Mouse (Mus musculus): ENCODE measurements around the gene Tmem273. TPM values are rescaled to one million over a fixed set of nuclear protein-coding genes. Genes with fewer than 3 reads are reported as not detected.

Gene Tmem273
- total and polyA plus RNA-seq, 3 experiments: not detected

DNA sequence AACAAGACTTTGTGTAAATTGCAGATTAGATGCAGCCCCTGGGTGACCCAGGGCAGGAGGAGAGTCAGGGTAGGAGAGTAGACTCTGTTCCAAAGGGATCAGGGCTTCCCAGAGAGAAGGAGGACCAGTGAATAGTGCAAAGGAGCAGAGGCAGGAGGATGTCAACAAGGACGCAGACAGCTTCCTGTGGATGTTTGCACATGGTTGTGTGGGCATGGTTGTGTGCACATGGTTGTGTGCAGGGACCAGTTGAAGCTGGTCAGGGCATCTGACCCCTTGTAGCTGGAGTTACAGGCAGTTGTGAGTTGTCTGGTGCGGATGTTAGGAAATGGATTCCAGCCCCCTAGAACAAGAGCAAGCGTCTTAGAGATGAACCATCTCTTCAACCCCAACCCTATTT, 12.3 kb upstream of the Tmem273 start:
- Histone ChIP-seq H3K4me1 (ENCODE audit: control insufficient read depth in 1 of 2, insufficient read depth in 2 of 2, low read length in 2 of 2) (no peaks in the 10 kb centered on the region), H3K4me3 (ENCODE audit: control insufficient read depth in 1 of 2, insufficient read depth in 1 of 2, low read depth in 2 of 2, low read length in 2 of 2) (no peak overlapping the region), H3K9me3 (replicated peaks; ENCODE audit: insufficient read depth, low read length) (no peaks in the 10 kb centered on the region), H3K79me2 (ENCODE audit: control insufficient read depth, insufficient read depth, low read length, poor library complexity) (no peaks in the 10 kb centered on the region), H3K27ac (ENCODE audit: control insufficient read depth, low read depth, low read length) (no peak overlapping the region), H3K27me3 (ENCODE audit: control insufficient read depth in 1 of 2, insufficient read depth in 2 of 2, low read length in 2 of 2) (no peaks in the 10 kb centered on the region; a peak in 1 of 4 replicates), H3K9ac (ENCODE audit: control insufficient read depth, low read depth, low read length, poor library complexity, severe bottlenecking) (no peak overlapping the region), H3K36me3 (ENCODE audit: control insufficient read depth in 1 of 2, insufficient read depth in 2 of 2, low read length in 2 of 2) (no peaks in the 10 kb centered on the region)
- DNase-seq (ENCODE audit: low read depth, low spot score): no peak
- TF ChIP-seq ZC3H11A (IDR thresholded peaks at IDR 0.05; ENCODE audit: low read depth, low read length) (no peak), ELF1 (IDR thresholded peaks at IDR 0.05; ENCODE audit: low read depth, low read length) (no peak), POLR2AphosphoS2 (IDR thresholded peaks at IDR 0.05; ENCODE audit: low read length) (no peak), USF1 (IDR thresholded peaks at IDR 0.05; ENCODE audit: low read depth, low read length) (no peak), CHD1 (IDR thresholded peaks at IDR 0.05; ENCODE audit: low read depth, low read length) (no peak), CHD2 (IDR thresholded peaks at IDR 0.05; ENCODE audit: low read length) (no peak), E2F4 (IDR thresholded peaks at IDR 0.05; ENCODE audit: borderline replicate concordance, low read depth, low read length) (no peak), MEF2A (IDR thresholded peaks at IDR 0.05; ENCODE audit: extremely low read depth, insufficient replicate concordance, low read depth, low read length, poor library complexity, severe bottlenecking) (no peak), ETS1 (IDR thresholded peaks at IDR 0.05; ENCODE audit: low read depth, low read length) (no peak), TBP (IDR thresholded peaks at IDR 0.05; ENCODE audit: low read depth, low read length) (no peak), USF2 (IDR thresholded peaks at IDR 0.05; ENCODE audit: borderline replicate concordance in 1 of 2, insufficient read depth in 1 of 2, low read depth in 1 of 2, low read length in 2 of 2) (no peak), RAD21 (IDR thresholded peaks at IDR 0.05; ENCODE audit: low read depth, low read length) (no peak), JUND (IDR thresholded peaks at IDR 0.05; ENCODE audit: low read depth, low read length) (no peak), HCFC1 (IDR thresholded peaks at IDR 0.05; ENCODE audit: low read depth, low read length) (no peak)

DNA sequence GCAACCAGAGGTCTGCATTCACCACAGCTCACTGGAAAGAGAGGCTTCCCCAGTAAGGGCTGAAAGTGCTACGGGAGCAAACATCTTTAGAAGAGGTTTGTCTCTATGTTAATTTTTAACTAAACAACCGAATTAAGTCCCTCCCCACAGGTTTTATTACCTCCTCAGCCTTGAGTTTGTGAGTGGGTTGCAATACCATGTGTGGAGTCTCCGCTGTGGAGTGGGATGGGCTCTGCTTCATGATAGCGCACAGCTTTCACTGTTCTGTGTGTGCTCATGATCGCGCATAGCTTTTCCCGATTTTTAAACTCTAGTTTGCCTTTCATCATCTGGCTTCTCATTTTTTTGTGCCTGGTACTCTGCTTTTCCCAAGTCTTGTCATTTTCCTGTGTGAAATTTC, 9.7 kb upstream of the Tmem273 start:
- TF ChIP-seq E2F4 (IDR thresholded peaks at IDR 0.05; ENCODE audit: borderline replicate concordance, low read depth, low read length) (no peak), ETS1 (IDR thresholded peaks at IDR 0.05; ENCODE audit: low read depth, low read length) (no peak), MEF2A (IDR thresholded peaks at IDR 0.05; ENCODE audit: extremely low read depth, insufficient replicate concordance, low read depth, low read length, poor library complexity, severe bottlenecking) (no peak), HCFC1 (IDR thresholded peaks at IDR 0.05; ENCODE audit: low read depth, low read length) (no peak), SIN3A (IDR thresholded peaks at IDR 0.05; ENCODE audit: low read length) (no peak), MAZ (IDR thresholded peaks at IDR 0.05; ENCODE audit: low read depth, low read length) (no peak), BHLHE40 (IDR thresholded peaks at IDR 0.05; ENCODE audit: borderline replicate concordance, low read depth, low read length) (no peak), POLR2AphosphoS2 (IDR thresholded peaks at IDR 0.05; ENCODE audit: low read length) (no peak), NELFE (IDR thresholded peaks at IDR 0.05; ENCODE audit: low read depth, low read length) (no peak), NRF1 (IDR thresholded peaks at IDR 0.05; ENCODE audit: insufficient read depth, low read depth, low read length, poor library complexity, severe bottlenecking) (no peak), MYC (IDR thresholded peaks at IDR 0.05; ENCODE audit: low read depth, low read length) (no peak), ZMIZ1 (IDR thresholded peaks at IDR 0.05; ENCODE audit: low read depth, low read length) (no peak), ZNF384 (IDR thresholded peaks at IDR 0.05; ENCODE audit: low read depth, low read length) (no peak), CHD2 (IDR thresholded peaks at IDR 0.05; ENCODE audit: low read length) (no peak), UBTF (IDR thresholded peaks at IDR 0.05; ENCODE audit: borderline replicate concordance, insufficient read depth, low read depth, low read length) (no peak), SMC3 (IDR thresholded peaks at IDR 0.05; ENCODE audit: low read depth, low read length) (no peak), MYB (IDR thresholded peaks at IDR 0.05; ENCODE audit: low read depth, low read length) (no peak), USF1 (IDR thresholded peaks at IDR 0.05; ENCODE audit: low read depth, low read length) (no peak), RCOR1 (IDR thresholded peaks at IDR 0.05; ENCODE audit: low read depth, low read length) (no peak)
- H3K9ac ChIP-seq (ENCODE audit: control insufficient read depth, low read depth, low read length, poor library complexity, severe bottlenecking): no peak overlapping the region
- H3K36me3 ChIP-seq (ENCODE audit: control insufficient read depth in 1 of 2, insufficient read depth in 2 of 2, low read length in 2 of 2): no peaks in the 10 kb centered on the region
- no peaks in the 10 kb centered on the region for H3K79me2 ChIP-seq (ENCODE audit: control insufficient read depth, insufficient read depth, low read length, poor library complexity)
- no peak for DNase-seq (ENCODE audit: low read depth, low spot score)
- H3K27ac ChIP-seq (ENCODE audit: control insufficient read depth, low read depth, low read length): no peak overlapping the region
- H3K27me3 ChIP-seq (ENCODE audit: control insufficient read depth in 1 of 2, insufficient read depth in 2 of 2, low read length in 2 of 2): no peaks in the 10 kb centered on the region; a peak in 1 of 4 replicates
- no peak overlapping the region for H3K4me3 ChIP-seq (ENCODE audit: control insufficient read depth in 1 of 2, insufficient read depth in 1 of 2, low read depth in 2 of 2, low read length in 2 of 2)
- no peaks in the 10 kb centered on the region for H3K9me3 ChIP-seq (replicated peaks; ENCODE audit: insufficient read depth, low read length)
- no peaks in the 10 kb centered on the region for H3K4me1 ChIP-seq (ENCODE audit: control insufficient read depth in 1 of 2, insufficient read depth in 2 of 2, low read length in 2 of 2)
